Mouse (Mus musculus): ENCODE measurements around the gene Tubg2. TPM values are rescaled to one million over a fixed set of nuclear protein-coding genes. Genes with fewer than 3 reads are reported as not detected.
A peak's percentile ranks its signal among the peaks of the same experiment; 100 is the strongest.

Tubg2 gene
- polyA plus RNA-seq, 1 experiment from 2014 or later = 4.1 TPM

- Histone ChIP-seq H3K9me3 (ENCODE audit: low read depth, low read length) (no peaks in the 10 kb centered on the region), H3K27ac (ENCODE audit: low read depth) (peak overlapping the region; percentile 90), H3K4me3 (ENCODE audit: low read depth, low read length) (peak overlapping the region; percentile 48), H3K27me3 (ENCODE audit: insufficient read depth, low read length) (peaks cover 47% of the 10 kb centered on the region), H3K9ac (peak overlapping the region; percentile 51), H3K4me2 (peak overlapping the region; percentile 71), H3K4me1 (ENCODE audit: insufficient read depth) (peaks cover 21% of the 10 kb centered on the region), H3K36me3 (ENCODE audit: insufficient read depth) (peaks cover 15% of the 10 kb centered on the region)
- ATAC-seq (ENCODE audit: insufficient read depth) = peak; percentile 68
- no peak for TF ChIP-seq CTCF (IDR thresholded peaks at IDR 0.05; ENCODE audit: low read depth)
- DNase-seq = peak; percentile 93
- under 1% methylated on average over 31 of the region's 31 CpGs for WGBS
These were observed 16.2 kb downstream of the Tubg2 start for GRCm38 (mm10) chr11:101171721-101172433.

DNA sequence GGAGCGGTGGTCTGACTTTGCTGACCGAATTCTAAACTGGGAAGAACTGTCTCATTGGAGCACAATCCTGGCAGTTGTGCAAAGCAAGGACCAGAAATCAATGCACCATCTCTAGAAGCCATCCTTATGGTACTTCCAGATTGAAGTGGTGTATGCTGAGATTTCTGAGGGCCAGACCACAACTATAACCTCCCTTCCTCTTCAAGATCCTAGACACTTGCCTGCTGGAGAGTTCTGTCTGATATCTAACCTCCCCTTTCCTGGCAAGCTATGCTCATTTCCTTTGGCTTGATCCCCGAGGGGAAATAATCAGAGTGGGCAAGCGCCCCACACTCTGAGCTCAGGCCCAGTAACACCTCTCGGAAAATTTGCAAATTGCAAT lies 16.7 kb downstream of the Tubg2 start:
- ATAC-seq (ENCODE audit: insufficient read depth) (no peak), DNase-seq (peak; percentile 26)
- H3K4me2 ChIP-seq = peak overlapping the region; percentile 71
- H3K4me3 ChIP-seq (ENCODE audit: low read depth, low read length) = peak overlapping the region; percentile 48
- 14% methylated on average over 5 of the region's 5 CpGs for WGBS
- peaks cover 47% of the 10 kb centered on the region for H3K27me3 ChIP-seq (ENCODE audit: insufficient read depth, low read length)
- peaks cover 25% of the 10 kb centered on the region for H3K4me1 ChIP-seq (ENCODE audit: insufficient read depth)
- TF ChIP-seq CTCF (IDR thresholded peaks at IDR 0.05; ENCODE audit: low read depth) = no peak
- H3K36me3 ChIP-seq (ENCODE audit: insufficient read depth) = peaks cover 9% of the 10 kb centered on the region
- H3K9me3 ChIP-seq (ENCODE audit: low read depth, low read length) = no peaks in the 10 kb centered on the region
- peak overlapping the region; percentile 51 for H3K9ac ChIP-seq
- peak overlapping the region; percentile 90 for H3K27ac ChIP-seq (ENCODE audit: low read depth)

GRCm38 (mm10) chr11:101173112-101173511 lies 17.4 kb downstream of the Tubg2 start:
- 7% methylated on average over 11 of the region's 11 CpGs for WGBS

GRCm38 (mm10) chr11:101173631-101174388 lies 18.1 kb downstream of the Tubg2 start:
- peak; percentile 93 for DNase-seq
- peak overlapping the region; percentile 42 for H3K9ac ChIP-seq
- H3K9me3 ChIP-seq (ENCODE audit: low read depth, low read length) = no peaks in the 10 kb centered on the region
- H3K4me1 ChIP-seq (ENCODE audit: insufficient read depth) = peaks cover 25% of the 10 kb centered on the region
- H3K4me2 ChIP-seq = peak overlapping the region; percentile 71
- TF ChIP-seq CTCF (IDR thresholded peaks at IDR 0.05; ENCODE audit: low read depth) = peak; percentile 96
- no peaks in the 10 kb centered on the region for H3K36me3 ChIP-seq (ENCODE audit: insufficient read depth)
- H3K27ac ChIP-seq (ENCODE audit: low read depth) = peak overlapping the region; percentile 73; the same call in 1 of the 2 replicates
- peak; percentile 60 for ATAC-seq (ENCODE audit: insufficient read depth)
- 1% methylated on average over 61 of the region's 61 CpGs for whole genome bisulfite sequencing
- peaks cover 49% of the 10 kb centered on the region for H3K27me3 ChIP-seq (ENCODE audit: insufficient read depth, low read length)
- peak overlapping the region; percentile 34 for H3K4me3 ChIP-seq (ENCODE audit: low read depth, low read length)

More at GRCm38 (mm10) chr11:101173112-101173511, 17.4 kb downstream of the Tubg2 start:
- Histone ChIP-seq H3K4me1 (ENCODE audit: insufficient read depth) (peaks cover 25% of the 10 kb centered on the region), H3K9ac (no peak overlapping the region), H3K36me3 (ENCODE audit: insufficient read depth) (peaks cover 2% of the 10 kb centered on the region), H3K27ac (ENCODE audit: low read depth) (peak overlapping the region; percentile 73; the same call in 1 of the 2 replicates), H3K9me3 (ENCODE audit: low read depth, low read length) (no peaks in the 10 kb centered on the region), H3K4me2 (peak overlapping the region; percentile 71), H3K27me3 (ENCODE audit: insufficient read depth, low read length) (peaks cover 47% of the 10 kb centered on the region), H3K4me3 (ENCODE audit: low read depth, low read length) (peak overlapping the region; percentile 34)
- ATAC-seq (ENCODE audit: insufficient read depth) (no peak), DNase-seq (peak; percentile 59)
- no peak for TF ChIP-seq CTCF (IDR thresholded peaks at IDR 0.05; ENCODE audit: low read depth)

DNA sequence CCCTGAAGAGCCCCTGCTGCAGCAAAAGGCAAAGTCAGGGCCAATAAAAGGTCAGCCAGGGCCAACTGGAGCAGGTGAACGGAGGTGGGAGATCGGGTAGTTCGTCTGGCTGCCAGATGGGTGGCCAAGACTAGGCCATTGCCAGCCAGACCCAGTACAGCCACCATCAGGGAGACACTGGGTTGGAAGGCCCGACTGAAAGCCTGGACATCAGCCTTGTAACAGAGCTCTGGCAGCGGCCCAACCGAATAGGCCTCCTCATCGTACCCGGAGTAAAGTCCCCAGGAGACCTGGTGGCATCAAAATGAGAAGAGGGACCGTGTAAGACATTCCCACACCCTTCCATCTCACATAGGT lies 18.7 kb downstream of the Tubg2 start:
- H3K4me2 ChIP-seq = peak overlapping the region; percentile 71
- H3K9ac ChIP-seq = peak overlapping the region; percentile 39
- H3K9me3 ChIP-seq (ENCODE audit: low read depth, low read length) = no peaks in the 10 kb centered on the region
- no peak for TF ChIP-seq CTCF (IDR thresholded peaks at IDR 0.05; ENCODE audit: low read depth)
- H3K4me1 ChIP-seq (ENCODE audit: insufficient read depth) = peaks cover 22% of the 10 kb centered on the region
- peak overlapping the region; percentile 34 for H3K4me3 ChIP-seq (ENCODE audit: low read depth, low read length)
- no peaks in the 10 kb centered on the region for H3K36me3 ChIP-seq (ENCODE audit: insufficient read depth)
- 45% methylated on average over 9 of the region's 9 CpGs for WGBS
- peaks cover 51% of the 10 kb centered on the region for H3K27me3 ChIP-seq (ENCODE audit: insufficient read depth, low read length)
- ATAC-seq (ENCODE audit: insufficient read depth) (no peak), DNase-seq (no peak)
- H3K27ac ChIP-seq (ENCODE audit: low read depth) = no peak overlapping the region

- peak within 1 kb of the TSS; percentile 34 for H3K4me3 ChIP-seq (ENCODE audit: low read depth, low read length)
- no peaks in the 10 kb centered on the region for H3K36me3 ChIP-seq (ENCODE audit: insufficient read depth)
- H3K9me3 ChIP-seq (ENCODE audit: low read depth, low read length) = no peaks in the 10 kb centered on the region
- peak; percentile 59 for TF ChIP-seq CTCF (IDR thresholded peaks at IDR 0.05; ENCODE audit: low read depth)
- peak; percentile 73 for DNase-seq
- H3K27me3 ChIP-seq (ENCODE audit: insufficient read depth, low read length) = peaks cover 51% of the 10 kb centered on the region
- no peak for ATAC-seq (ENCODE audit: insufficient read depth)
- WGBS = 22% methylated on average over 14 of the region's 14 CpGs
- peak within 1 kb of the TSS; percentile 71 for H3K4me2 ChIP-seq
- H3K4me1 ChIP-seq (ENCODE audit: insufficient read depth) = peaks cover 20% of the 10 kb centered on the region
- H3K27ac ChIP-seq (ENCODE audit: low read depth) = no peak within 1 kb of the TSS
- peak within 1 kb of the TSS; percentile 39 for H3K9ac ChIP-seq
These were observed 19.3 kb downstream of the Tubg2 start, which contains the start of gene Ccr10 for GRCm38 (mm10) chr11:101174851-101175628. Ccr10 (minus strand) TSS chr11:101175443.
